Mouse (Mus musculus) kidney, postnatal 4 days (tissue): ENCODE results near the gene Vcam1.

Experiments used
- DNase-seq, 2 experiments: peaks; one replicate each; pipeline ENCODE4 v3.0.0; 2021; ENCODE audit warnings: mixed read lengths in 2 of 2

Vcam1 gene

DNA sequence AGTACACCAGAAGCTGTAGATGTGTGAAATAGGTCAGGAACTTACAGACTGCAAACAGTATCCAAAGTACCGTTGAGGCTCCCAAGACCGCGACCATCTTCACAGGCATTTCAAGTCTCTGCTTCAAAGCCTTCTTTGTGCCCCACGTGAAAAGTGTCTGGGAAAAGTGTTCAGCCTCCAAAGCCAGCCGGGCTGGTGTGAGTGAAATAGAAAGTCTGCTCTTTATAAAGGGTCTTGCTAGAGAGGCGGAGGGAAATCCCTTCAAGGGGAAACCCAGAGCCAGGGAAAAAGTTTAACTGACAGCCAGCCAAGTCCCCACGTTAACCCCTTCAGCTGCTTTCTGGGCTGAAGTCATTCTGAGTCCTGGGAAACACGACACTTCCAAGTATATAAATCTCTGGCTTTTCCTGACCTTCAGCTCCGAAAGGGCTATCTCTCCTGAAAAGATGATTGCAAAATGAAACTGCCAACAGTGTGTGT lies at the start of gene Vcam1:
TSS of gene Vcam1 (minus strand) at position 430 of the 480 bp plus-strand sequence.
- peak; percentile 72 to 74 for DNase-seq

DNA sequence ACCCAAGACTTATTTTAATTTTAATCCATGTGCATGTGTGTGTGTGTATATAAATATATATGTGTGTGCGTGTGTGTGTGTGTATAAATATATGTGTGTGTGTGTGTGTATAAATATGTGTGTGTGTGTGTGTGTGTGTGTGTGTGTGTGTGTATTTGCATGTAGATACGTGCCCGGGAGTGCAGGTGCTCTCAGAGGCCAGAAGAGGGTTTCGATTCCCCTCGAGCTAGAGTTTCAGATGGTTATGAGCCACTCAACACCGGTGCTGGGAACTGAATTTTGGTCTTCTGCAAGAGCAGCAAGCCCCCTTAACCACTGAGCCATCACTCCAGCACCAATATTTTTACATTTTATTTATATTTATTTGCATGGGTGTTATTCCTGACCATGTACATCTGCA lies 45.6 kb upstream of the Vcam1 start:
- DNase-seq: no peak

DNA sequence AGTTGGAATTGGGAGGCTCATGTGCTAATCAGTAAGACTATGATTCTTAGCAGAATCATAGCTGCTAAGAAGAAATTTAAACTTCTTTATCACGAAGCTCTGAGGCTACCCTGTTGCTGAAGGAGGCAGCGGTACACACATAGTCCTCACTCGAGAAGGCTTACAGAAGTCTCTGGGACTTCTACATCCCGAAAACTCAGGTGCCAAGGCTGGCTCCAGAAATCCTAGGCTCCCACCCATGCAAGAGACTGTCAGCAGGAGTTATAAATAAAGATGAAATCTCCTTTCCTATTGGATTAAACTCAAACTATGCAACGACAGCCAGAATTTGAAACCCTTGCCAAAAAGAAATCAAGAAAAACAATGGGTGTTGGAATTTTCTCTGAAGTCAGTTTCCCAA lies 42.0 kb upstream of the Vcam1 start:
- DNase-seq: no peak

DNA sequence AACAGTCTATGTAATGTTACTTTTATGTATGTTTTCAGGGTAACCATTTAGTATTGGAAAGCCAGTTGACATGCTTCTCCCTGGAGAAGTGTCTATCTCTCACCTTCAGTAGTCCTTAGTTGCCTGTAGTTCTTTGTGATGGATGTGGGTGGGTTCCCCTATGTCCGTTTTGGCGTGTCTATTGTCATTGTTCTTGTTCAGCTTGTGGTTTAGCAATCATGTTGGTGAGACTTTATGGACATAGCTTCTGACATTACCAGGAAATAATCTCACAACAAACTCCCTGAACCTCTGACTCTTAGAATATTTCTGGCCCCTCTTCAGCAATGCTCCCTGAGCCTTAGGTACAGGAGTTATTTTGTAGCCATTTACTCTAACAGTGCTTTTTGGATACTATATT lies 38.6 kb upstream of the Vcam1 start:
- DNase-seq: no peak

DNA sequence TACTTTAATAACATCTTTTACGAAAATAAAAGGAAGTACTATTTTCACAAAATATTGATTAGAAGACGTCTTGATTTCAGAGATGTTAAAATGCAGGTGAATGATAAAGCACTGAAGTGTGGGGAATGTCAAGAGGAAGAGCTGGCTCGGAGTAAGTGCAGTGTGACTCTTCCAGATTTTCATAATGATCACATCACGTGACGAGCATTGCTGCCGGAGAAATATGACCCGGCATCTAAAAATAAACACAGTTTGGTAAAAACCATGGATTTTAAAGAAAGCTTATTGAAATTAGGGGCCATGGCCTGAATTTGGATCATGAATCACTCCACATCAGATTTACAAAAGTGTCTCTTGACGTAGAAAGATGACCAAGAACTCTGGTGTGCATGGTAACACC lies 36.8 kb upstream of the Vcam1 start:
- DNase-seq: no peak

DNA sequence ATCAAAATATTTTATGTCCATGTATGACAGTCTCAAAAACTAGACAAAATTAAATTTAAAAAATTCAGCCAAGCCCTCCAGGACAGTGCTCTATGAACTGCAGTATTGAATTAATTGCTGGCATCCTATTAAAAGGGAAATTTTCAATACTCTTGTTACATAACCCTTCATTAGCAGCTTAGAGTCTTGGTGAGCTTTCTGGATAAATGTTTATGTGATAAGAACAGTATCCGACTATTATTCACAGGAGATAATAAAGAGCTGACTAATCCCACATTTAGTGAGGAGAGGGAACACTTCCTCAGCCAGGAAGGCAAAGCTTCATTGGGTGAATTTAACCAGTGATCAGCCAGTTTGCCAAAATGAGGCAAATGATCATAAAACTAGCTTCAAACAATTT lies 35.5 kb upstream of the Vcam1 start:
- no peak for DNase-seq

DNA sequence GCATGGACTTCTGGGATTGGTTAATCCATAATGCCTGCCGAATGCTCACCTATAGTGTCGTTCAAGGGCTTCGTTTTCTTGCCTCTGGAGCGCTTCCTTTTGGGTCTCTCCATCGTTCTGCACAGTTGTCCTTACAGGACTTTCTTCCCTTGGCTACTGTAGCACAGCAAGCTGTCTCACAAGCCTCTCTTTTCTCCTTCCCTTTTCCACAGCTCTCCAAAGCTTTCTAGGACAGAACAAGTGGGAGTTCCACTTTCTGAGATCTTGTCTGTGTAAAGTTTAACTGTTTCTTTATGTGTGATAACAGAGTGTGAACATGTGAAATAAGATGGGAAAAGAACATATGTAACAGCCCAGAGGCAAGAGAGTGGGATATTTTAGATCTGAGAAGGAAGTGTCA lies 34.0 kb upstream of the Vcam1 start:
- DNase-seq: no peak

DNA sequence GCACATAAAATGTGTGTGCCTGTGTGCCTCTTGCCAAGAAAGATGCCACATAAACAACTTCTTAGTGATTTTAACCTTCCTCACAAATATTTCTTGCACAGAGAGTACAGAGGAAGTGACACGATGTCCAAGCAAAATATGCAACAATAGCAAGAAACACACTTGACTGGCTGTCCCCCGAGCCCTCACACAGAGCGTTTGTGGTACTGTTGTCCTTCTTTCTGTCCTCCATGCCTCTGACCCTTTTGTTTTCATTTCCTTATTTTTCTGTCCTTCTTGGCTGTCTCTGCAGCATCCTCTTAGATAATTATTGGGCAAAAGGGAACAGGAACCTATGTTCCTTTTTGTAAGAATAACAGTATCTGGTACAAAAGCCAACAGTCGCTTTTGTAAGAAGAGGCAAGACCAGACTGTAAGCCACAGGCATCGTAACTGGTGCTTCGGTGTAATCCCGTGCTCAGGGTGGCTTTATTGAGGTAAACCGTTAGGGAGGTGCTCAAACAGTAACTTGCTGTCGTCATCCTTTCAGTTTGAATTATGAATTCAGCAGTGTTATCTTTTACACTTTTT lies 32.7 kb upstream of the Vcam1 start:
- DNase-seq: no peak

DNA sequence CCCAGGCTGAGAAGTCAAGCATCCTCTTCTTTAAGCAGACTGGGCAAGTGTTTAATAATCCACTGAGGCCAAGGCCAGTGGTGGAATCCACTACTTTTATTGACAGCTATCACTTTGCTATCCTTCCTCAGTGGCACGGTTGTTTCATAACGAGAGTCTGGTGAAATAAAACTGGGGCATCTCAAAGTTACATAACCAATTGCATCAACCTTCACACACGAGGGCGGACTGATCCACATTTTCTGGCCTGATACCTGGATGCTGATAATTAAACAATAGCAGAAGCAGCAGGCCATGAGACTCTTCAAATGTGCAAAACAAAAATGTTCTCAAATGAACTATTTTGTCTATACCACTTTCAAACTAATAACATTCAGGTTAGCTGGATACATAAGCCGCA lies 29.9 kb upstream of the Vcam1 start:
- no peak for DNase-seq

DNA sequence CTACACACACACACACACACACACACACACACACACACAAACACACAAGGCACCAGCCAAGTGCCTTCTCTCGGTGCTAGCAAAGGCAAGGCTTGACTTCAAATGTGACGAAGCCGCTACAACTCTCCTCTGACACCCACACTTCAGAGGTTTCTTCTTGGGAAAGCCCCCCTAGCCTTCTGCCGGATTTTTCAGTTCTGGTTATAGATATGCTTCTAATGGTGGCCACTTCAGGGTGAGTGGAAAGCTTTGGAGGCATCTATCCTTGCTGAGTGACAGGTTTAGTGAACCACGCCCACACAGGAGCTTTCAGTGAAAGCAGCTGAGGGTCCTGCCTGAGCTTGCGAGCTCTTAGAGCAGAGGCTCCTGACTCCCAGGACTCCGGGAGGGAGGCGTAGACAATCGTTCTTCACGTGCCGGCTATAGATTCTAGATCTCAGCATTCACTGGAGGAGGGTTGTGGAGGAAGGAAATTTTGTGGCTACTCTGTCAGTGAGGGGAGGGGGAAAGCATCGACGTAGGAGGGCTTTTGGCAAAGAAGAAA lies 28.0 kb upstream of the Vcam1 start:
- peak in 1 of 2 experiments; percentile 15 for DNase-seq

DNA sequence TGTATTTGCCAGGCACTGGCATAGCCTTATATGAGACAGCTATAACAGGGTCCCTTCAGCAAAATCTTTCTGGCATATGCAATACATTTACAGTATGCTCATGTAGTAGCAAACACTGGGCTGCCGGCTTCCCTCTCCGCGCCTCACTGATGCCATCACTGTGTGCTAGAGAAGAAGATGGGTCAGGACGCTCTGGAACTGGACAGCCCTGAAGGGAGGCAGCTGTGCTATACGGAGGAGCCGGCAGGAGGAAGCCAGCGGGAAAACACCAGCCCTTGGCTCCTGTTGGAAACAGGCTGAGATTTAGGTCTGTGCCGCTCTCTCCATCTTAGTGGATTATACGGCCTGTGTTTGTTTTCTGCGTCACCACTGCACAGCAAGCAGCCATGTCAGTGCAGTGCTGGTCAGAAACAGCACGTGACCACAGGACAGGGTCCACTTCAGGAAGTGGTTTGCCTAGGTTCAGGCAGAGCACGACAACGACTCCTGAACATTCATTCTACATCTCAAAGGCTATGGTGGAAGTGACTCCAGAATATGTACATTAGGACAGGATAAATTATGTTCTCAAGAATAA lies 20.7 kb upstream of the Vcam1 start:
- DNase-seq: peak; percentile 20

DNA sequence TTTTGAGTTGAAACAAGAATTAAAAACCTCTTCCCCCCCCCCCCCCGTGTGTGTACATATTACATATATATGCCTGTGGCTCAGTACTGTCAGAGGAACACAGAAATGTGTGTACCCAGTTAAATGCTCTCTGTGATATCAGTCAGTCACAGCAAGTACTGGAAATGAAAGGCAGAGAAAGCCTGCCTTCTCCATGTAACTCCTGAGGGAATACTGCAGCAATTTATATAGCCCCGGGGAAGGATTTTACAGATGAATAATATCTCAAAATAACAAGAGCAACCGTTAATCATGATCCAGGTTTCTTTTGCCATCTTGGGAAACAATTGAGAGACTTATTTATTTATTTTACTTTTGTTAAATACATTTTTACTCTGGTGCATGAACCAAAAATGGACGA lies 19.6 kb upstream of the Vcam1 start:
- DNase-seq: no peak

DNA sequence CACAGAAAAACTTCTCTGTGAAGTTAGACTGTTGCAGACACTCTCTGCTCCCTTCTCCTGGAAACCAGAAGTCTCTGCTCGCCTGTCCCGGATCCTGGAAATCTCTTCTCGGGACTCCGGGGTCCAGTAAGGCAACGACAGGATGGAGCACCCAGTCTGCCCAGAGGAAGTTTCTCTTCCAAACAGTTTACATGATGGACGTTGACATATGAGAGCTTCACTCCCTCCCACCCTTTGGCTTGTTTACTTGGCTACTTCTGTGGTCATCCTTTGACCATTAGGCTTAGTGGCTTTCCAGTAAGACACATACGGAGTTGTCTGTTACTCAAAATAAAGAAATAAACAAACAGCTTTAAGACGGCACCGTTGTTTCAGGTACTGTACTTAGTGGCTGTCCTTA lies 19.2 kb upstream of the Vcam1 start:
- DNase-seq: no peak

DNA sequence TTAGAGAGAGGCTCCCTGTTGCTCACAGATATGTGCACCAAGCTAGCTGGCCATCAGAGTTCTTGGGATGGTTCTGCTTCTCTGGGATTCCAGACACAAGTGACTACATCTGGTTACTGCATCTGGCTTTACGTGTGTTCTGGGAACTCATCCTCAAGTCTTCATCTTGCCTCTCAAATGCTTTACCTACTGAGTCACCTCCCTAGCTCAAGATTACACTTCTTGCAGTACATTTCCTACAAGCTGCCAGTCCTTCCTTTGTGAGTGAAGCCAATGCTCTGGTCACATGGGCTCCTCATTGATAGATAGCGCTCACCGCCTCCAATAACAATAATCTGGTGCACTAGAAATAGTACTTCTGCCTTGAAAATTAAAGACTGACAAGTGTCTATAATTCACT lies 11.7 kb upstream of the Vcam1 start:
- no peak for DNase-seq

DNA sequence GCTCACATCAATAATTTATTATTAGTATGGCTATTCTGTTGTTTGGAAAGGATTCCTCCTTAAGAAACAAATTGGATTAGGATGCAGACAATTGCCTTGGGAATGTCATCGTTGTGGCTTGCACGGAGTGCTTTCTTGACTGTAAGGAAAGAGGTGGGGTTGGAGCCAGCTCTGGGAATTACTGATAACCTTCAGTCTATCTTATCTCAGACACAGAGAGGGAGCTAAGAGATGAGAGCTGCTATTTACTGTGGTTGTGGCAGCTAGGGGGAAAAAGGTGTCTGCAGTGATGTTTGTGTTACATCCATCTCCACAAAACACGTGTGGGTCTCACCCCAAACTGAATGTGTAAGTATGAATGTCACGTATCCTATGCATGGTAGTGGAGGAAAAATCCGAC lies 9.5 kb upstream of the Vcam1 start:
- no peak for DNase-seq

DNA sequence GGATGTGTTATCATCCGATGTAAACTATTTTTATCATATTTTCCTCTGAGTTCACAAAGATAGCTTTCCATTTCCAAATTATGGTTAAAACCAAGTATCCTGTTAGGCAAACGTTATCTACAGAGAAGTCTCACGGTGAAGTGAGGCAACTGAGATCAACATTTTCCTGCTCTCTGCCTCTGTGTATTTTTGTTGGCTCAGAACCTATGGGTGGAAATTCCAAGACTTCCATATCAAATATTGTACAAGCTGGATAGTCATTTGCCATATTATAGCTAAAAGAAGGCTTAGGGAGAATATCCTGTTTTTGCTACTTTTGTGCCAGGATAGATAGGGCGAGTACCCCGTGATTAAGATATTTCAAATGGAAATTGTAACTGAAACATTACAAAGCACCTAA lies 8.6 kb upstream of the Vcam1 start:
- DNase-seq: no peak

DNA sequence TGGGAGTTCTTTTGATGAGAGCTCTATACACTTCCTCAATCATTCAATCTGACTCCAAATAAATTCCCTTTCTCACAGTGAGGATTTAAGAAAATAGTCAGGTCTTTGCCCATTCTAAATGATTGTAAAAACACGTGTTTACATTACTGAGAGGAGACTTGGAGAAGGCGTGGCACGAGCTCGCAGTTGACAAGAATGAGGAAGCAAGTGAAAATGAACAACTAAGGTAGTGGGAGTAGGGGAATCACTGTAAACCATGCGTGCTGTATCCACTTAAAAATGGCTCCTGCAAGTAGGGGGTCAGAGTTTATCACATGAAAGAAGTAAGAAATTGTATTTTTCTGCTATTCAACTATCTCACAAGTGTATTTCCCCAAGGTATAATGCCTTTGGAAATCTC lies 3.9 kb upstream of the Vcam1 start:
- no peak for DNase-seq

DNA sequence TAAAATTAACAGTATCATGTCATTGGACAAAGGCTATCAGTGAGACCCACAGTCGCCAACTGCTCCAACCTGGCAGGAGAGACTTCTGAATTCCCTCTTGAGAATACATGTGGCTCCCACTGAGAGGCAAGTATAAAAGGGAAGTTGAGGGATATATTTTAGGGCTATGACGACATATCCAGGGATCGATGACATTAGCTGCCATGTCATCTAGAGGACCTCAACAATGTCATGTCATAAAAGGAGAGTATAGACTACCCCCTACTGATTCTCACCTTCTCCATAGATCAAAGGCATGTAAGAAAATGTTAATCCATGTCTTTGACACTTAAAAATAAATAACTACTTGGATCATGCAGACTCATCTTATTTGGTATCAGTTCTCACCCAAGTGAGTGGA lies 1.2 kb upstream of the Vcam1 start:
- no peak for DNase-seq

DNA sequence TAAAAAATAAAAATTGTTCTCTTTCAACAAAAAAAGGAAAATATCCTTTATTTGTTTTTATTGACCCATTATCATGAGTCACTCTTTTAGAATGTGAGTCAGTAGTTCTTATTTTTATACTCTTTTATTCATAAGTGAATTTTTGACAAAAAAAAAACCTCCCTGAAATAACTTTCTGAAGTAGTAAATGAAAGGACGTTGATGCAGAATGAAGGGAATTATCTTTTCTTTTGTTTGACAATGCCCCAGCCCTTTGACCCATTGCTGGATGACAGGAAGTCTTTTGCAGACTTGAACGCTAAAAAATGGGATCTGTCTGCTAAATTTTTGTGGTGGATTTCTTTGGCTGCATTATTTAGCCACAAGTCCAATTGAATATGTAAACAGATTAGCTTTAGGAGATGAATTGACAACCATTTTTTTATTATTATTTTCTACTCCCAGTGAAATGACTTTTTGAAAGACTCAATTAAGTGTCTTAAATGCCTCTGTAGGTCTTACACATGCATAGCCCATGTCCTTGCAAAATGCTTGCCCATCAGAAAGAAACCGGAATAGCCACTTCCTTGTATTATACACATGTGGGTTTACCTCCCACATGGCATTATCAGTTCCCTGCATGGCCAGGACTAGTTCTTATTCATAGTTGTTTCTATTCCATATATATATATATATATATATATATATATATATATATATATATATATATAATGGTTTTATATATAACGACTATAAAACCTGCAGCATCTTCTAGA lies 530 bp upstream of the Vcam1 start:
- DNase-seq: no peak

DNA sequence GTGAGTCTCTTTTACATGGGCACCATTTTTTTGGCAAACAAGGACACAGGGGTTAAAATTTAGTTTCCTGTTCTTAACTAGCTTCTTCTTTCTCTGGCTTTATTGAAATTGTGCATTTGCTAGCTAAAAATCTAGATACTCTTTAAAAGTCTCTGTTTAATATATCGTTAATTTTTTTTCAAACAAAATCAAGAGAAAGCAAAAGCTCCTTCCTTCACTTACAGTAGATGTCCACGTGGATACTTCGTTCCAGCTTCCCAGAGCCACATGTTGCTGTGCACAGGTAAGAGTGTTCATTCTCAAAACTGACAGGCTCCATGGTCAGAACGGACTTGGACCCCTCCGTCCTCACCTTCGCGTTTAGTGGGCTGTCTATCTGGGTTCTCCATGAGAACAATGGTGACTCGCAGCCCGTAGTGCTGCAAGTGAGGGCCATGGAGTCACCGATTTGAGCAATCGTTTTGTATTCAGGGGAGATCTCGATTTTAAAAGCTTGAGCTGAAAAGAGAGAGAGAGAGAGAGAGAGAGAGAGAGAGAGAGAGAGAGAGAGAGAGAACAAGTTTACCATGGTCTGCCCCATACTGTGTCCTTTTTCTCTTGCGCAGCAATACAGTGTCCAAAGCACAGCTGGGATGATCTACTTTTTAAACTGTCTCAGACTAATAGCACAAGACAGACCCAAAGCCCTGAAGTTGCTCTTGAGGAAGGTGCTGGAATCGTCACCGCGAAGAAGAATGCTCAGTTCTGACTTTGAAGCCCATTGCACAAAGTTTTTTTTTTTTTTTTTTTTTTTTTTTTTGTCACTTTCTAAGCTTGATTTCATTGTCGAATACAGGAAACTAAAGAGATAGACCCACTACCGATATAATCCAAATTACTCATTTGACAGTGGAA lies 930 bp downstream of the Vcam1 start:
- peak in 1 of 2 experiments; percentile 15 for DNase-seq

DNA sequence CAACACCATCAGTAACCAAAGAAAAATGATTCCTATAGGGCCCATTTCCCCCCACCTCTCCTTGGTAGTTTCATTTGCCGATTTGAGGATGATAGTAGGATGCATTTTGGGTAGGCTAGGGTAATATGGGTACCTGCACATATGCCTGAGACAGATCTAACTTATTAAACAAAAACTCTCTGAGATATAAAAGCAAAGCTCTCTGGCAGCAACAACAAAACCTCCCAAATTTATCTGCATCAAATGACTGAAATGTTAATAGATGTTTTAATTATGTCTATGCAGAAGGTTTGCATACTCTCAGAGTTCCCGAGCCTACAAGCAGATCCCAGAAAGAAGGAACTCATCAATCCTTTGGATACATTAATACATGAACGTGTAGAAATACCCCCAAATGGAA lies 1.7 kb downstream of the Vcam1 start:
- DNase-seq: no peak

DNA sequence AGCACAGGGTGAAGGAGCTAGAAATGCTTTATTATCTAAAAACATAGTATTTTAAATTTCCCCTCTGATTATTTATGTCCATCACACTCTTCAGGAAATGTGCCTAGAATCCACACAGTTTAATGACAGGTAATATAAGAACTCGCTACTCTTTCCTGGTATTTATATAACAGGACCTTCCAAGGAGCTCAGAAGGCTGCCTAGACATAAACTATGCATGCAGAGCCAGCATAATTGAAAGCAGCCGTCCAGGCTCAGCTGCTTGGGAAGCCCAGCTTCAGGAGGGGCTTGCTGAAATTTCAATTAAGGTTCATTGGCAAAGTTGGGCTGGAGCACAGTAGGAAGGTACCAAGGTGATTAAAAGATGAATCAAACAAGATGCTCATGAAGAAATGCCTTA lies 2.2 kb downstream of the Vcam1 start:
- DNase-seq: no peak
